Mouse (Mus musculus): ENCODE results near the gene Olfr986.
"Not testable (repeated sequence)": the region's sequence is repeated elsewhere in the genome, so short reads cannot be mapped to it uniquely, and the experiment has no call there.

The Olfr986 gene

GRCm38 (mm10) chr9:40180620-40181019 lies at the start of gene Olfr986:
Gene Olfr986 (plus strand): TSS chr9:40180920.
- DNase-seq (ENCODE audit: low read depth), result no peak

GRCm38 (mm10) chr9:40136987-40137688 lies 43.6 kb upstream of the Olfr986 start:
- no peak for DNase-seq (ENCODE audit: low read depth)

- no peak for DNase-seq (ENCODE audit: low read depth)
Measured at GRCm38 (mm10) chr9:40139484-40139883, 41.2 kb upstream of the Olfr986 start.

GRCm38 (mm10) chr9:40141544-40141943 lies 39.2 kb upstream of the Olfr986 start:
- DNase-seq (ENCODE audit: low read depth), result no peak

- no peak for DNase-seq (ENCODE audit: low read depth)
Measured at GRCm38 (mm10) chr9:40155118-40155644, 25.5 kb upstream of the Olfr986 start.

GRCm38 (mm10) chr9:40166446-40166845 lies 14.3 kb upstream of the Olfr986 start:
- DNase-seq (ENCODE audit: low read depth), result no peak

- DNase-seq (ENCODE audit: low read depth), result no peak
Measured at GRCm38 (mm10) chr9:40177017-40177416, 3.7 kb upstream of the Olfr986 start.

- DNase-seq (ENCODE audit: low read depth), result not testable (repeated sequence)
Measured at GRCm38 (mm10) chr9:40185166-40185565, 4.4 kb downstream of the Olfr986 start.

GRCm38 (mm10) chr9:40191086-40191876 lies 10.6 kb downstream of the Olfr986 start:
- DNase-seq (ENCODE audit: low read depth), result peak; percentile 5

GRCm38 (mm10) chr9:40192098-40193038 lies 11.6 kb downstream of the Olfr986 start, which contains the start of gene Zfp202:
Gene Zfp202 (plus strand): TSS chr9:40192316.
- DNase-seq (ENCODE audit: low read depth), result peak; percentile 89

- DNase-seq (ENCODE audit: low read depth), result peak; percentile 45
Measured at GRCm38 (mm10) chr9:40195981-40196380, 15.3 kb downstream of the Olfr986 start.

GRCm38 (mm10) chr9:40206546-40206950 lies 25.8 kb downstream of the Olfr986 start:
- DNase-seq (ENCODE audit: low read depth), result peak; percentile 5

- no peak for DNase-seq (ENCODE audit: low read depth)
Measured at GRCm38 (mm10) chr9:40210744-40211143, 30.0 kb downstream of the Olfr986 start.

- DNase-seq (ENCODE audit: low read depth), result no peak
Measured at GRCm38 (mm10) chr9:40214058-40214457, 33.3 kb downstream of the Olfr986 start.

GRCm38 (mm10) chr9:40216651-40217050 lies 35.9 kb downstream of the Olfr986 start:
- no peak for DNase-seq (ENCODE audit: low read depth)

- DNase-seq (ENCODE audit: low read depth), result no peak
Measured at GRCm38 (mm10) chr9:40224289-40224688, 43.6 kb downstream of the Olfr986 start.

GRCm38 (mm10) chr9:40227874-40228789 lies 47.4 kb downstream of the Olfr986 start:
- peak; percentile 85 for DNase-seq (ENCODE audit: low read depth)

- DNase-seq (ENCODE audit: low read depth), result no peak
Measured at GRCm38 (mm10) chr9:40228804-40229331, 48.1 kb downstream of the Olfr986 start.

GRCm38 (mm10) chr9:40229479-40229878 lies 48.8 kb downstream of the Olfr986 start:
- no peak for DNase-seq (ENCODE audit: low read depth)

GRCm38 (mm10) chr9:40231019-40231418 lies 50.3 kb downstream of the Olfr986 start:
- no peak for DNase-seq (ENCODE audit: low read depth)
